Mouse (Mus musculus) forebrain, embryonic 14.5 days (tissue): ENCODE results near the gene Cyp2w1. TPM values are rescaled to one million over a fixed set of nuclear protein-coding genes. Genes with fewer than 3 reads are reported as not detected.
A peak's percentile ranks its signal among the peaks of the same experiment; 100 is the strongest.

Source experiments
- ATAC-seq: fragments of 200-750 bp; cut with Nextera tagmentation; 2 replicates; pipeline ENCODE4 v1.8.0; 2017; ENCODE audit warnings: mild to moderate bottlenecking, moderate library complexity
- DNase-seq: peaks from one replicate; pipeline ENCODE4 v3.0.0-alpha.2; 2015; ENCODE audit warnings: low spot score
- H3K27ac ChIP-seq: fragments of 300-500 bp; sonication (generic); 2 replicates; pipeline ENCODE4 v1.5.1; 2014; ENCODE audit warnings: low read depth, mild to moderate bottlenecking, control low read depth, low read length, moderate library complexity
- H3K27me3 ChIP-seq: fragments of 300-500 bp; sonication (generic); replicated peaks from 2 replicates; pipeline ENCODE4 v1.6.1; 2014; ENCODE audit warnings: low read length, control low read depth, mixed read lengths; ENCODE audit not compliant: control insufficient read depth, insufficient read depth
- H3K36me3 ChIP-seq: fragments of 300-500 bp; sonication (generic); 2 replicates; pipeline ENCODE4 v1.6.1; 2014; ENCODE audit warnings: low read length, control low read depth; ENCODE audit not compliant: control insufficient read depth, insufficient read depth
- H3K4me1 ChIP-seq: fragments of 300-500 bp; sonication (generic); 2 replicates; pipeline ENCODE4 v1.6.1; 2014; ENCODE audit warnings: antibody characterized with exemption, low read length, control low read depth; ENCODE audit not compliant: control insufficient read depth, insufficient read depth
- H3K4me2 ChIP-seq: fragments of 300-500 bp; sonication (generic); 2 replicates; pipeline ENCODE4 v1.6.1; 2014; ENCODE audit warnings: mild to moderate bottlenecking, control low read depth, low read length
- H3K4me3 ChIP-seq: fragments of 300-500 bp; sonication (generic); 2 replicates; pipeline ENCODE4 v1.5.1; 2014; ENCODE audit warnings: low read depth, low read length, control low read depth
- H3K9ac ChIP-seq: fragments of 300-500 bp; sonication (generic); 2 replicates; pipeline ENCODE4 v1.6.1; 2014; ENCODE audit warnings: mild to moderate bottlenecking, low read length, control low read depth, moderate library complexity
- H3K9me3 ChIP-seq: fragments of 300-500 bp; sonication (generic); replicated peaks from 2 replicates; pipeline ENCODE4 v1.6.1; 2016; ENCODE audit warnings: low read length, control low read depth, mixed read lengths; ENCODE audit not compliant: control insufficient read depth
- WGBS: fragments of 180-500 bp; shearing (Covaris S2); extraction: QIAGEN DNeasy Blood & Tissue Kit; methylation state at CpG from one replicate; pipeline ENCODE4 v1.1.7; 2014; 5-methylcytosine and 5-hydroxymethylcytosine counted together
- polyA plus RNA-seq: library from polyadenylated mRNA; unstranded; fragments of >200 nt; fragmentation: Nextera tagmentation; extraction: Ambion mirVana; gene quantifications from 2 replicates; pipeline ENCODE4 v1.2.1, GENCODE M21; 2014

Cyp2w1 gene
- polyA plus RNA-seq, 1 experiment from 2014 or later, result not detected

DNA sequence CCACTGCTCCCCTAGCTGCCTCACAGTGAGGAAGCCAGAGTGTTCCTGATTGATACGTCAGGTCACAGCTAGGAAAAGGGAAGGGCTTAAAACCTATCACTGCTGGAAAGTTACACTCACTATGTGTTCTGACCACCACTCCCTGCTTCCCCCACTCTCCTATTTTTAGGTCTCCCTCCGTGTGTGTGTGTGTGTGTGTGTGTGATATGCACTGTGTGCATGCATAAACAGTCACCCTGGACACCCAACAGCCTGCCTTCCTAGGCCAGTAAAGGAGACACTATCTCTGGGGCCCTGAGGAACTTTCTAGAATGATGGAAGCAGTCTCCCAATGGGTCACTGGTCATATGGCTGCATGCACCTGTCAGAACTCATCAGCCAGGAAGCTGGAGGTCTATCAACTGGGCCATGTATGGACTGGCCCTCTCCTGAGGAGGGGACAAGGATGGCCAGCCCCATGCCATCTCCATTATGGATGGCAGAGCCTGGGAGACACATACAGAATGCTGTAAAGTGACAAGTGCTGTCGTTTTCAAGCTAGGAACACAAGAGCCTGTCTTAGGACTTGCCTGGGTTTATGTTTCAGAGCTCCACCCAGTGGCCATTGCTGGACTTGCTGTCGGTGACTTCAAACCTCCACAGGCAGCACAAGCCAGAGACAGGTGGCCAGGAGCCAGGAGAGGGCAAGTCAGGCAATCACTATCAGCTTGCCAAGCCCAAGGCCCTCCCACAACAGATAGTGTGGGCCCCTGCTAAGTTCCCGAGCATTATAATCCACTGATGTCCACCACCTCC lies 45.7 kb downstream of the Cyp2w1 start:
- Histone ChIP-seq H3K4me1 (no peaks in the 10 kb centered on the region), H3K27me3 (no peaks in the 10 kb centered on the region), H3K36me3 (no peaks in the 10 kb centered on the region), H3K4me3 (no peak overlapping the region), H3K9me3 (no peaks in the 10 kb centered on the region), H3K27ac (no peak overlapping the region), H3K9ac (no peak overlapping the region), H3K4me2 (no peak overlapping the region)
- DNase-seq (peak; percentile 91), ATAC-seq (peak; percentile 72; the same call in 1 of the 2 replicates)
- WGBS, result 40% methylated on average over 5 of the region's 5 CpGs

DNA sequence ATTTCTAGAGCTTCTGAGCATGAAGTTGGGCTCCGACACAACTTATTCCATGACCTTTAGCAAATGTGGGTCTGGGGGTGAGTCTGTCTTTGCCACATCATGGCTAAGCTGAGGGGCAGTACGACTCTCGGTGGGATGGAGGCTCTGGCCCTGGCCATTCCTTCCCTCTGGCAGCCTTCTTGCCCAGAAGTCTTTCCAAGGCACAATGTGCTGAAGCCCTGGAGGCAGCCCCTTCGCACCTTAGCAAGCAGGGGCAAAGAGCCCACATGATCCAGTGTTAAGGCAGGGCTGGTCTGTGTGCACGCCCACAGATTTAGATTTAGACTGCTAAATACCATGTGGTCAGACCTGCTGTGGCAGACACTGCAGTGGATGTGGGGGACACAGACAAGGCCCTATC lies 46.4 kb downstream of the Cyp2w1 start:
- Histone ChIP-seq H3K9ac (no peak overlapping the region), H3K36me3 (no peaks in the 10 kb centered on the region), H3K4me1 (no peaks in the 10 kb centered on the region), H3K4me3 (no peak overlapping the region), H3K27ac (no peak overlapping the region), H3K4me2 (no peak overlapping the region), H3K27me3 (no peaks in the 10 kb centered on the region), H3K9me3 (no peaks in the 10 kb centered on the region)
- WGBS, result 88% methylated on average over 5 of the region's 5 CpGs
- DNase-seq (no peak), ATAC-seq (no peak)

GRCm38 (mm10) chr5:139399991-139400390 lies 47.6 kb downstream of the Cyp2w1 start:
- H3K4me1 ChIP-seq, result no peaks in the 10 kb centered on the region
- H3K9me3 ChIP-seq, result no peaks in the 10 kb centered on the region
- WGBS, result 91% methylated on average over 14 of the region's 14 CpGs
- H3K27ac ChIP-seq, result no peak overlapping the region
- H3K9ac ChIP-seq, result no peak overlapping the region
- no peak for ATAC-seq
- no peak for DNase-seq
- H3K4me3 ChIP-seq, result no peak overlapping the region
- no peaks in the 10 kb centered on the region for H3K36me3 ChIP-seq
- no peak overlapping the region for H3K4me2 ChIP-seq
- H3K27me3 ChIP-seq, result no peaks in the 10 kb centered on the region

DNA sequence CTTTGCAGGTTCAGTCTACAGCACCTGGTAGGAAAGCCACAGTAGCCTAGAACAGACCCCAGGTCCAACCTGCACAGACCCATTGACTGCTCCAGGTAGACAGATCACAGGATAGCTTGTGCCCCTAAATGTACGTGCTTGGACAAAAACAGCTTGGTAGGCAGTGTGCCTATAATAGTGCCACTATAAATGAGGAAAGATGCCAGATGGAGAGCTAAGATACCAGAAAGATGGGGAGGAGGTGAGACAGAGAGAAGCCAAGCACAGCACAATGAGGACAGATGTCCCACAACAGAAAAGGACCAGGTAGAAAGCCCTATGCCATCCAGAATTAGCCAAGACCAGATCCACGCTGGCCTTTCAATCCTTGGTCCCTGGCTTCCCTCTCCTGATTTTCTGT lies 49.7 kb downstream of the Cyp2w1 start:
- H3K36me3 ChIP-seq, result no peaks in the 10 kb centered on the region
- no peaks in the 10 kb centered on the region for H3K27me3 ChIP-seq
- WGBS, result 93% methylated on average over 2 of the region's 2 CpGs
- no peak for DNase-seq
- H3K4me1 ChIP-seq, result no peaks in the 10 kb centered on the region
- no peaks in the 10 kb centered on the region for H3K9me3 ChIP-seq
- no peak overlapping the region for H3K4me3 ChIP-seq
- no peak overlapping the region for H3K4me2 ChIP-seq
- ATAC-seq, result no peak
- H3K27ac ChIP-seq, result no peak overlapping the region
- no peak overlapping the region for H3K9ac ChIP-seq

DNA sequence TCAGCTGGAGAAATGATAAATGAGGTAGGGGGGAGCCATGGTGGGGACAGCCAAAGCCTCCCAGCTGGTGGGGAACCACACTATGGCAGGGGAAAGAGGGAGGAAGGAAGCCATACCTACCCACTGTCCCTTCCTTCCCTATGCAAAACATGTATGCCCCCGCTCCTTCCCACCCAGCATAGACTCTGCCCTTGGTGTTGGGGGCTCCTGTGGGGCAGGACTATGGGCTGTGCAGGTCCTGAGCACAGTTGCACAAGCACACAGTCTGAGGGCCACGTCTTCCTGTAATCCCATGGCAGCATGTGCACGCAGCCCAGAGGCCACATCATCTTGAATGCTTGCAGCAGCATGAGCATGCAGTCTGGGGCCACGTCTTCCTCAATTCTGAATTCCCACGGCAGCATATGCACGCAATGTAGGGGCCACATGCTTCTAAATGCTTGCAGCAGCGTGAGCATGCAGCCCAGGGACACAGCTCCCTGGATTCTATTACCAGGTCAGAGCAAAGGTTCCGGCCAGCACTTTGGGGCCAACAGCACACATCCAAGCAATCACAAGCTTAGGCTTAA lies 51.4 kb downstream of the Cyp2w1 start:
- ATAC-seq (no peak), DNase-seq (no peak)
- no peak overlapping the region for H3K27ac ChIP-seq
- H3K27me3 ChIP-seq, result no peaks in the 10 kb centered on the region
- no peaks in the 10 kb centered on the region for H3K4me1 ChIP-seq
- H3K9ac ChIP-seq, result no peak overlapping the region
- H3K36me3 ChIP-seq, result no peaks in the 10 kb centered on the region
- no peaks in the 10 kb centered on the region for H3K9me3 ChIP-seq
- WGBS, result 91% methylated on average over 8 of the region's 8 CpGs
- H3K4me2 ChIP-seq, result no peak overlapping the region
- no peak overlapping the region for H3K4me3 ChIP-seq

DNA sequence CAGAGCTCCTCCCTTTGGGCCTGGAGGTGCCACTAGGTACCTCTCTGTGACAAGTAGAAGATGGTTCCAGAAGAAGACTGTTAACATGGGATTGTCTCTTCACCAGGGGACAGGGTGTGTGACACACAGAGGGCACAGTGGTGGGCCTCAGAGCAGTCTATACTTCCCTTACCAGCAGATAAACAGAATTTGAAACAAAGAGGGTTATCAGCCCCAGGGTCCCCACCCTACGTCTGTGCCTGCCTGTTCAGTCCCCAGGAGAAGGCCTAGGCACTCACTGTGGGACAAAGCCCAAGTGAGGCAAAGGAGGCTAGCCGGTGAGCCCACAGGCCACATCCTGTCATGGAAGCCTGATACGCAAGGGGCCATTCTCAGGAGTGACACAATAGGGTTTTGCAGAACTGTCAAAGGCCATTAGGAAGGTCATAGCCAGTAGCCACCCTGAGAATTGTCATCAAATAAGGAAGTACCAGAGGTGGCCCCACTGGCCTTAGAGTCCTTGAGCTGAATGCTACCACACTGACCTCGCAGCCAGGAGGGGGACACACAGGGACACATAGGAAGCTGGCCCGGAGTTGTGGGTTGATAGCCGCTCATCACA lies 52.5 kb downstream of the Cyp2w1 start, which contains the start of gene C130050O18Rik:
C130050O18Rik (plus strand) TSS at position 480 of the 601 bp plus-strand sequence.
- no peak for DNase-seq
- WGBS, result 85% methylated on average over 6 of the region's 6 CpGs
- H3K27ac ChIP-seq, result no peak within 1 kb of the TSS

DNA sequence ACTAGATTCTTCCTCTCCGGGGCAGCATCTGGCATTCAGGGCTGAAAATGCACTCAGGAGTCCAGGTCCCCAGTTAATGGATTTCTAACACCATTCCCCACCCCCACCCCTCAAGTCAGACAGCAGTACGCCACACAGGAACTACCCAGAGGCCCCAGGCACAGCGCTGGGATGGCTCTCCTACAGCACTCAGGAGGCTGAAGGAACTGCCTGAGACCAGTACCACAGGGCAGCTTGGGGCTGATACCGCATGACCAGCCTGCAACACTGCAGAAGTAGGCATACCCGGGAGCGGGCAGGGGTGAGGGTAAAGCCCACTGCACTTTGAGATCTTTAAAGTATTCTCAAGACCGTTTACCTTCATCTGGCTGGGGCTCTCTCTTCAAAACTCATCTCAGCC lies 53.1 kb downstream of the Cyp2w1 start:
- DNase-seq, result no peak
- Histone ChIP-seq H3K4me1 (no peaks in the 10 kb centered on the region), H3K27me3 (no peaks in the 10 kb centered on the region), H3K36me3 (no peaks in the 10 kb centered on the region), H3K9ac (no peak overlapping the region), H3K4me3 (no peak overlapping the region), H3K27ac (no peak overlapping the region), H3K9me3 (no peaks in the 10 kb centered on the region), H3K4me2 (no peak overlapping the region)
- ATAC-seq, result no peak
- WGBS, result 90% methylated on average over 7 of the region's 7 CpGs

More for the DNA sequence above, 52.5 kb downstream of the Cyp2w1 start, which contains the start of gene C130050O18Rik:
- Histone ChIP-seq H3K4me1 (no peaks in the 10 kb centered on the region), H3K4me3 (no peak within 1 kb of the TSS), H3K9ac (no peak within 1 kb of the TSS), H3K4me2 (no peak within 1 kb of the TSS), H3K9me3 (no peaks in the 10 kb centered on the region), H3K27me3 (no peaks in the 10 kb centered on the region), H3K36me3 (no peaks in the 10 kb centered on the region)
- no peak for ATAC-seq

DNA sequence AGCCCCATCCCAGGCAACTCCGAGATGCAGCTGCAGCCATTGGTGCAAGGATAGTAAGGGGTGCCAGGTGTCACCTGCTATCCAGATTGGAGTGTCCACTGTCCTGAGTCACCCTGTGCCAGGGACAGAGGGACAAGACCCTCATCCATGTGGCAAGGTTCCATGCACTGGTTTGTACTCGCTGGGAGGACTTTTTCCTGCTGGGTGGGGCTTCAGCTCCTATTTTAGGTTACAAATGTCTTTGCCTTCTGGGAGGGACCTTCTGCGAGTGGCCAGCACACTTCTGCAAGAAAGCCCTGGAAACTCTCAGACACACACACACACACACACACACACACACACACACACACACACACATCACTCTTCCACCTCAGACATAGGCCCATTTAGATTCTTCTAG lies 53.5 kb downstream of the Cyp2w1 start:
- 81% methylated on average over 3 of the region's 3 CpGs for WGBS
- no peaks in the 10 kb centered on the region for H3K36me3 ChIP-seq
- no peak overlapping the region for H3K4me3 ChIP-seq
- H3K9ac ChIP-seq, result no peak overlapping the region
- H3K4me1 ChIP-seq, result no peaks in the 10 kb centered on the region
- DNase-seq, result no peak
- no peak for ATAC-seq
- H3K9me3 ChIP-seq, result no peaks in the 10 kb centered on the region
- H3K4me2 ChIP-seq, result no peak overlapping the region
- no peak overlapping the region for H3K27ac ChIP-seq
- H3K27me3 ChIP-seq, result no peaks in the 10 kb centered on the region
